Mouse (Mus musculus) heart, embryonic 10.5 days (tissue): ENCODE measurements around the gene Cars2. TPM values are rescaled to one million over a fixed set of nuclear protein-coding genes. Genes with fewer than 3 reads are reported as not detected.

Source experiments
- DNase-seq: peaks from one replicate; pipeline ENCODE4 v3.0.0-alpha.2; 2017; ENCODE audit warnings: low spot score
- H3K27ac ChIP-seq: fragments of 300-500 bp; sonication (generic); 2 replicates; pipeline ENCODE4 v1.5.1; 2016; ENCODE audit warnings: mild to moderate bottlenecking
- H3K27me3 ChIP-seq: fragments of 300-500 bp; sonication (generic); 2 replicates; pipeline ENCODE4 v1.6.1; 2016; ENCODE audit warnings: mild to moderate bottlenecking; ENCODE audit not compliant: poor library complexity, insufficient read depth, severe bottlenecking
- H3K36me3 ChIP-seq: fragments of 300-500 bp; sonication (generic); 2 replicates; pipeline ENCODE4 v1.6.1; 2016; ENCODE audit warnings: mild to moderate bottlenecking, moderate library complexity
- H3K4me1 ChIP-seq: fragments of 300-500 bp; sonication (generic); 2 replicates; pipeline ENCODE4 v1.6.1; 2016; ENCODE audit warnings: mild to moderate bottlenecking
- H3K4me3 ChIP-seq: fragments of 300-500 bp; sonication (generic); 2 replicates; pipeline ENCODE4 v1.5.1; 2016; ENCODE audit warnings: mild to moderate bottlenecking, moderate library complexity
- H3K9me3 ChIP-seq: fragments of 300-500 bp; sonication (generic); 2 replicates; pipeline ENCODE4 v1.6.1; 2016; ENCODE audit warnings: mild to moderate bottlenecking, moderate library complexity
- WGBS: fragments of 180-500 bp; shearing (Covaris S2); methylation state at CpG from one replicate; pipeline ENCODE4 v1.1.7; 2016; 5-methylcytosine and 5-hydroxymethylcytosine counted together
- polyA plus RNA-seq: library from polyadenylated mRNA; unstranded; fragments of >200 nt; fragmentation: Nextera tagmentation; extraction: Ambion mirVana; gene quantifications from 2 replicates; pipeline ENCODE4 v1.2.1, GENCODE M21; 2016

The Cars2 gene
- polyA plus RNA-seq, 1 experiment from 2014 or later = 24.5 TPM

DNA sequence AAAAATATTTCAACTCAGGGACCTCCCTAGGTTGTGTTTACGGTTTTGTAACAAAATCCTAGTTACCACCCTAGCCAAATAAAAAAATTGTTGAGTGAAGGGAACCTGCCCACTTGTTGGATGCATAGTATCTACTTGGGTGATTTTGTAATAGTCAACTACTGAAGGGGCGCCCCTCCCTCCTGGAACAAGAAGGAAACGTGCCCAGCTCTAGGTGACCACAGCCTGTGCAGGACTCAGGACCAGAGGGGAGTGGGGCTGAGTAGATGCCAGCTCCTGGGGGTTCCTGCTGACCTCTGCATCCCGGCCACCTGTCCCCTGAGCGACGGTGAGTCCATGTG, 32.6 kb downstream of the Cars2 start:
- 92% methylated on average over 6 of the region's 6 CpGs for WGBS
- peaks cover 67% of the 10 kb centered on the region for H3K36me3 ChIP-seq
- DNase-seq = peak; percentile 56

GRCm38 (mm10) chr8:11517366-11518055, 33.1 kb downstream of the Cars2 start:
- DNase-seq = peak; percentile 75
- 84% methylated on average over 16 of the region's 16 CpGs for WGBS
- H3K27me3 ChIP-seq = no peaks in the 10 kb centered on the region
- H3K4me3 ChIP-seq = no peak overlapping the region
- H3K4me1 ChIP-seq = no peaks in the 10 kb centered on the region
- peaks cover 72% of the 10 kb centered on the region for H3K36me3 ChIP-seq
- no peak overlapping the region for H3K27ac ChIP-seq
- H3K9me3 ChIP-seq = no peaks in the 10 kb centered on the region

More for the DNA sequence above, 32.6 kb downstream of the Cars2 start:
- Histone ChIP-seq H3K4me1 (no peaks in the 10 kb centered on the region), H3K27me3 (no peaks in the 10 kb centered on the region), H3K27ac (no peak overlapping the region), H3K4me3 (no peak overlapping the region), H3K9me3 (no peaks in the 10 kb centered on the region)

GRCm38 (mm10) chr8:11516292-11516691, 34.3 kb downstream of the Cars2 start:
- Histone ChIP-seq H3K36me3 (peaks cover 82% of the 10 kb centered on the region), H3K4me3 (no peak overlapping the region), H3K9me3 (no peaks in the 10 kb centered on the region), H3K27me3 (no peaks in the 10 kb centered on the region), H3K4me1 (no peaks in the 10 kb centered on the region), H3K27ac (no peak overlapping the region)
- 92% methylated on average over 9 of the region's 9 CpGs for WGBS
- DNase-seq = peak; percentile 73

DNA sequence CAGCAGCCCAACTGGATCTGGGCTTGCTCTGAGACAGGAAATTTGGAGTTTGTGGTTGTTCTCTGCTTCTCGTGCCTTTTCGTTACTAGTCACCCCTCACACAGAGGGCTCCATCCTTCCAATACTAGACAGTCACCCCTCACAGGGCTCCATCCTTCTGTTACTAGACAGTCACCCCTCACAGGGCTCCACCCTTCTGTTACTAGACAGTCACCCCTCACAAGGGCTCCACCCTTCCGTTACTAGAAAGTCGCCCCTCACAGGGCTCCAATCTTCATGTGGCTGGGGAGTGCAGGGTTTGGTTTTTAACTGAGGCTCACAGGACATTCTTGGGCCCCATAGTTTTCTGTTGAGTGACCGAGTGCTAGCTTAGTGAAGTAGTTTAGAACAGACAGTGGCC, 37.3 kb downstream of the Cars2 start:
- WGBS = 89% methylated on average over 5 of the region's 5 CpGs
- peaks cover 93% of the 10 kb centered on the region for H3K36me3 ChIP-seq

GRCm38 (mm10) chr8:11512711-11513110, 37.9 kb downstream of the Cars2 start:
- no peak for DNase-seq
- Histone ChIP-seq H3K27ac (no peak overlapping the region), H3K4me1 (no peaks in the 10 kb centered on the region), H3K27me3 (no peaks in the 10 kb centered on the region), H3K4me3 (no peak overlapping the region), H3K36me3 (peaks cover 93% of the 10 kb centered on the region), H3K9me3 (no peaks in the 10 kb centered on the region)
- WGBS = 73% methylated on average over 9 of the region's 9 CpGs

More for the DNA sequence above, 37.3 kb downstream of the Cars2 start:
- Histone ChIP-seq H3K27ac (no peak overlapping the region), H3K4me1 (no peaks in the 10 kb centered on the region), H3K27me3 (no peaks in the 10 kb centered on the region), H3K4me3 (no peak overlapping the region), H3K9me3 (no peaks in the 10 kb centered on the region)
- no peak for DNase-seq

DNA sequence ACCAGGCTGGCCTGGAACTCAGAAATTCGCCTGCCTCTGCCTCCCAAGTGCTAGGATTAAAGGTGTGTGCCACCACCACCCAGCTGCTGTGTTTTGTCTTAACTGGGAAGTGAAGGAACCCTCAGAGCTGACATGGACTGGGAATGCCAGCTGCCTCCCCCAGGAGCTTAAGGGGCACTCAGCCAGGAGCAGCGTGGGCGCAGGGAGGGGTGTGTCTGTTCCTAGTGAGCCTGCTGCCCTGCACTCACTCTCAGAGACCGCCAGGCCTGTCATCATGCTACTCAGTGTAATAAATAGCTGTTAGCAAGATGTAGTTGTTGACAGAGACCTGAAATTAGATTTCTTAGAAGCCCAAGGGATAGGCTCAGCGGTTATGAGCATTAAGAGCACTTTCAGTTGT, 39.6 kb downstream of the Cars2 start:
- 79% methylated on average over 5 of the region's 5 CpGs for WGBS
- no peaks in the 10 kb centered on the region for H3K9me3 ChIP-seq
- H3K36me3 ChIP-seq = peaks cover 94% of the 10 kb centered on the region
- no peaks in the 10 kb centered on the region for H3K27me3 ChIP-seq
- no peak overlapping the region for H3K27ac ChIP-seq
- no peaks in the 10 kb centered on the region for H3K4me1 ChIP-seq
- no peak overlapping the region for H3K4me3 ChIP-seq
- no peak for DNase-seq

- WGBS = 86% methylated on average over 10 of the region's 10 CpGs
- Histone ChIP-seq H3K4me3 (no peak overlapping the region), H3K36me3 (peaks cover 98% of the 10 kb centered on the region), H3K9me3 (no peaks in the 10 kb centered on the region), H3K27me3 (no peaks in the 10 kb centered on the region), H3K27ac (no peak overlapping the region), H3K4me1 (no peaks in the 10 kb centered on the region)
- no peak for DNase-seq
Measured at GRCm38 (mm10) chr8:11508880-11509279, 41.7 kb downstream of the Cars2 start.

GRCm38 (mm10) chr8:11506802-11507201, 43.8 kb downstream of the Cars2 start:
- H3K36me3 ChIP-seq = peaks cover 96% of the 10 kb centered on the region
- no peak for DNase-seq

GRCm38 (mm10) chr8:11506074-11506473, 44.5 kb downstream of the Cars2 start:
- Histone ChIP-seq H3K27me3 (no peaks in the 10 kb centered on the region), H3K4me1 (no peaks in the 10 kb centered on the region), H3K27ac (no peak overlapping the region), H3K4me3 (no peak overlapping the region), H3K9me3 (no peaks in the 10 kb centered on the region), H3K36me3 (peaks cover 89% of the 10 kb centered on the region)
- WGBS = 82% methylated on average over 14 of the region's 14 CpGs
- no peak for DNase-seq

More at GRCm38 (mm10) chr8:11506802-11507201, 43.8 kb downstream of the Cars2 start:
- Histone ChIP-seq H3K9me3 (no peaks in the 10 kb centered on the region), H3K4me1 (no peaks in the 10 kb centered on the region), H3K27ac (no peak overlapping the region), H3K4me3 (no peak overlapping the region), H3K27me3 (no peaks in the 10 kb centered on the region)
- 78% methylated on average over 6 of the region's 6 CpGs for whole genome bisulfite sequencing

DNA sequence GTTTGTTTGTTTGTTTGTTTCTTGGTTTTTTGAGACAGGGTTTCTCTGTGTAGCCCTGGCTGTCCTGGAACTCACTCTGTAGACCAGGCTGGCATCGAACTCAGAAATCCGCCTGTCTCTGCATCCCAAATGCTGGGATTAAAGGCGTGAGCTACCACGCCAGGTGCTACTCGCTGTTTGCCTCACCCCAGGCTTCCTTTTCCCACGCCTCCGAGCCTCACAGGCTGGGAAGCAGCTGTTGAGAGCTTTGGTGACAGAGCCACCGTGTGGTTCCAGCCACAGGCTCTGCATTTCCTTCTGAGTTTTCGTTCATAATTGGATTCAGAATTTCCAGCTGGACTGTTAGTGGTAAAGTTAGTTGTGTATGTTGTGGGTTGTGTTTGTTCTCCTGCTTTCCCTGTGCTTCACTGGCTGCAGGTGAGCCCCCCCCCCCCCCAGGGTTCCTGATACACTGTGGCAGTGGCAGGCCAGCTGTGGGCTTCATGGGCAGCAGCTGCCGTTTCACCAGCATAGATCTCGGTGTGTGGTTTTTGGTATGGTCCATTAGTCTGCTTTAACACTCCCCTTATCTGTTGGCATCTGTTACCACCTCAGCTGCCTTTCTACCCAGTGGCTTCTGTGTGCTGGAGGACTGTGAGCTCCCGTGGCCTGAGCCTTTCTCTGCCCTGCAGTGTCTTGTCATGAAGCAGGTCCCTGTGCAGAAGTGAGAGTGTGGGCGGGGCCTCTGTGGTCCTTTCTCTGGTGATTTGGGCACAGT, 46.9 kb downstream of the Cars2 start:
- H3K4me1 ChIP-seq = peaks cover 10% of the 10 kb centered on the region; the same call in 1 of the 2 replicates
- peaks cover 69% of the 10 kb centered on the region for H3K36me3 ChIP-seq
- H3K27ac ChIP-seq = no peak overlapping the region
- no peak overlapping the region for H3K4me3 ChIP-seq
- 84% methylated on average over 13 of the region's 13 CpGs for WGBS
- H3K9me3 ChIP-seq = no peaks in the 10 kb centered on the region
- no peaks in the 10 kb centered on the region for H3K27me3 ChIP-seq
- DNase-seq = no peak

- DNase-seq = no peak
- H3K27me3 ChIP-seq = peaks cover 6% of the 10 kb centered on the region; the same call in 1 of the 2 replicates
- no peaks in the 10 kb centered on the region for H3K9me3 ChIP-seq
- 0 out of 2 replicates have a peak overlapping the region, but pooled peaks have one; percentile 98 for H3K4me3 ChIP-seq
- no peak overlapping the region for H3K27ac ChIP-seq
- WGBS = 82% methylated on average over 4 of the region's 4 CpGs
- H3K36me3 ChIP-seq = peaks cover 23% of the 10 kb centered on the region
- peaks cover 26% of the 10 kb centered on the region for H3K4me1 ChIP-seq
Measured at GRCm38 (mm10) chr8:11498786-11499485, 51.6 kb downstream of the Cars2 start.

- H3K27me3 ChIP-seq = peaks cover 6% of the 10 kb centered on the region; the same call in 1 of the 2 replicates
- peaks cover 26% of the 10 kb centered on the region for H3K4me1 ChIP-seq
- DNase-seq = no peak
- no peak overlapping the region; the same call in 1 of the 2 replicates for H3K27ac ChIP-seq
- WGBS = 65% methylated on average over 12 of the region's 12 CpGs
- peaks cover 16% of the 10 kb centered on the region for H3K36me3 ChIP-seq
- H3K4me3 ChIP-seq = peak overlapping the region; percentile 98
- no peaks in the 10 kb centered on the region for H3K9me3 ChIP-seq
Measured at GRCm38 (mm10) chr8:11498281-11498680, 52.3 kb downstream of the Cars2 start.
